10 mouse cellular contexts compared by ENCODE assay signal in the genomic region with DNA sequence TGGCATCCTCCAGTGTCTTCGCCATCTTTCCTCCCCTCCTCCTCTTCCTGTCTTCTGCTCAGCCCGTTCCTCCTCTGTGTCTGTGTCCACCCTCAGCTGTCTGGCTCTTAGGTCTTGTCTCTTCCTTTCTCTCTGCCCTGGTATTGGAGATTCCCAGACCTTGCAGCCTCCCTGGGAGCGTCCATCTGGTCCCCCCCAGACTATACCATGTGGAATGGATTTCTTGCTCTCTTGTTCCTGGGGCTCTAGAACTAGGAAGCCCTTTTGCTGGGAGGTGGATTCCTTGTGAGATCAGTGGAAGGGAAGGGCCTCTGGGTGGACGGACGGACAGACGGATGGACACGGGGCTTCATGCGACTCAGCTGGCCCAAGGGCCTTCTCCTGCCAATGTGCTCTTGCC. TPM values are rescaled to one million over a fixed set of nuclear protein-coding genes. Genes with fewer than 3 reads are reported as not detected.
DNase-seq lines count a peak whose midpoint lies in the region; ATAC-seq lines count a peak whose summit lies in the region.
"Had no signal": no experiment of that assay in that cellular context is flagged by ENCODE, and none has a peak within 500 bp of the region (broad histone marks: within the 10 kb centered on the region; RNA-seq: fewer than 3 reads in every experiment).

No protein-coding gene starts in this region.

- no peak overlapping the region for H3K4me3 ChIP-seq in kidney, embryonic 15.5 days (replicated peaks)
- no peak overlapping the region for H3K4me3 ChIP-seq in embryonic facial prominence, embryonic 12.5 days
- H3K4me3 ChIP-seq in hindbrain, embryonic 14.5 days (replicated peaks; ENCODE audit: low read length) = peak overlapping the region; percentile 95; the same call in 1 of the 2 replicates
- H3K4me3 ChIP-seq in midbrain, embryonic 16.5 days (ENCODE audit: low read depth, low read length) = no peak overlapping the region
- H3K4me3 ChIP-seq: heart, adult 2 months had no signal

- WGBS in kidney, embryonic 15.5 days = 73% methylated on average over 8 of the region's 8 CpGs
- WGBS in embryonic facial prominence, embryonic 12.5 days = 88% methylated on average over 8 of the region's 8 CpGs
- 77% methylated on average over 8 of the region's 8 CpGs for WGBS in hindbrain, embryonic 14.5 days
- 86% methylated on average over 8 of the region's 8 CpGs for WGBS in midbrain, embryonic 16.5 days

- no peak overlapping the region for H3K27ac ChIP-seq in kidney, embryonic 15.5 days
- H3K27ac ChIP-seq in embryonic facial prominence, embryonic 12.5 days = no peak overlapping the region
- H3K27ac ChIP-seq in hindbrain, embryonic 14.5 days = no peak overlapping the region
- H3K27ac ChIP-seq in midbrain, embryonic 16.5 days (ENCODE audit: low read length) = no peak overlapping the region
- H3K27ac ChIP-seq: heart, adult 2 months had no signal

- no peaks in the 10 kb centered on the region for H3K27me3 ChIP-seq in kidney, embryonic 15.5 days
- H3K27me3 ChIP-seq in embryonic facial prominence, embryonic 12.5 days = no peaks in the 10 kb centered on the region
- H3K27me3 ChIP-seq in hindbrain, embryonic 14.5 days (ENCODE audit: control insufficient read depth, insufficient read depth, low read length) = no peaks in the 10 kb centered on the region
- no peaks in the 10 kb centered on the region for H3K27me3 ChIP-seq in midbrain, embryonic 16.5 days (ENCODE audit: control insufficient read depth, insufficient read depth, low read depth, low read length)

- H3K36me3 ChIP-seq in kidney, embryonic 15.5 days = peaks cover 60% of the 10 kb centered on the region
- peaks cover 49% of the 10 kb centered on the region for H3K36me3 ChIP-seq in embryonic facial prominence, embryonic 12.5 days
- peaks cover 57% of the 10 kb centered on the region for H3K36me3 ChIP-seq in hindbrain, embryonic 14.5 days (replicated peaks; ENCODE audit: control insufficient read depth, insufficient read depth)
- peaks cover 22% of the 10 kb centered on the region for H3K36me3 ChIP-seq in midbrain, embryonic 16.5 days (ENCODE audit: control insufficient read depth, insufficient read depth, low read length)

- no peak for ATAC-seq in kidney, embryonic 15.5 days (replicated peaks; ENCODE audit: low FRiP score)
- ATAC-seq in embryonic facial prominence, embryonic 12.5 days (ENCODE audit: insufficient number of reproducible peaks, insufficient read depth, low FRiP score, low TSS enrichment) = no peak
- no peak for ATAC-seq in hindbrain, embryonic 14.5 days (ENCODE audit: low FRiP score)
- ATAC-seq in midbrain, embryonic 16.5 days = no peak
- ATAC-seq in monocyte, adult 5-6 weeks (replicated peaks; ENCODE audit: insufficient number of reproducible peaks, low FRiP score, low TSS enrichment, poor library complexity, severe bottlenecking) = no peak

- peaks cover 75% of the 10 kb centered on the region for H3K4me1 ChIP-seq in kidney, embryonic 15.5 days
- peaks cover 57% of the 10 kb centered on the region for H3K4me1 ChIP-seq in embryonic facial prominence, embryonic 12.5 days
- peaks cover 43% of the 10 kb centered on the region for H3K4me1 ChIP-seq in hindbrain, embryonic 14.5 days (replicated peaks; ENCODE audit: control insufficient read depth, insufficient read depth, low read length)
- H3K4me1 ChIP-seq in midbrain, embryonic 16.5 days (ENCODE audit: control insufficient read depth, insufficient read depth, low read length) = peaks cover 38% of the 10 kb centered on the region

- peak overlapping the region; percentile 98; the same call in 1 of the 2 replicates for H3K4me2 ChIP-seq in kidney, embryonic 15.5 days
- H3K4me2 ChIP-seq in embryonic facial prominence, embryonic 12.5 days (replicated peaks) = peak overlapping the region; percentile 98
- H3K4me2 ChIP-seq in hindbrain, embryonic 14.5 days (replicated peaks) = peak overlapping the region; percentile 100
- H3K4me2 ChIP-seq in midbrain, embryonic 16.5 days (ENCODE audit: low read length) = peak overlapping the region; percentile 97

- no peak for DNase-seq in kidney, adult 9 months
- DNase-seq in hindbrain, embryonic 14.5 days (ENCODE audit: low spot score) = no peak
- DNase-seq in adrenal gland, postnatal 10 days = no peak
- DNase-seq: cerebellum, adult 18-20 months; heart, adult 2 months had no signal

- no peaks in the 10 kb centered on the region for H3K9me3 ChIP-seq in kidney, embryonic 15.5 days (replicated peaks)
- H3K9me3 ChIP-seq in embryonic facial prominence, embryonic 12.5 days = no peaks in the 10 kb centered on the region
- no peaks in the 10 kb centered on the region for H3K9me3 ChIP-seq in hindbrain, embryonic 14.5 days (ENCODE audit: control insufficient read depth, low read length)
- H3K9me3 ChIP-seq in midbrain, embryonic 16.5 days (replicated peaks; ENCODE audit: control insufficient read depth, low read length, poor library complexity, severe bottlenecking) = no peaks in the 10 kb centered on the region

- no peak overlapping the region for H3K9ac ChIP-seq in kidney, embryonic 15.5 days
- H3K9ac ChIP-seq in embryonic facial prominence, embryonic 12.5 days = peak overlapping the region; percentile 31; the same call in 1 of the 2 replicates
- H3K9ac ChIP-seq in hindbrain, embryonic 14.5 days = peak overlapping the region; percentile 99; the same call in 1 of the 2 replicates
- no peak overlapping the region; the same call in 1 of the 2 replicates for H3K9ac ChIP-seq in midbrain, embryonic 16.5 days (ENCODE audit: low read depth, low read length)

RNA-seq across cellular contexts. Expression of gene Ppp1r9b, which starts 5.3 kb away (rescaled TPM):
- polyA plus RNA-seq in kidney, embryonic 15.5 days (2015; fragmentation: Nextera tagmentation; extraction: Ambion mirVana) = 10.0 and 10.6 TPM in 2 replicates
- 14.4 TPM in 2 replicates for polyA plus RNA-seq in embryonic facial prominence, embryonic 12.5 days (2016; fragmentation: Nextera tagmentation; extraction: Ambion mirVana)
- 27.1 and 27.5 TPM in 2 replicates for polyA plus RNA-seq in hindbrain, embryonic 14.5 days (2014; fragmentation: Nextera tagmentation; extraction: Ambion mirVana)
- 18.4 and 19.4 TPM in 2 replicates for polyA plus RNA-seq in midbrain, embryonic 16.5 days (2015; fragmentation: Nextera tagmentation; extraction: Ambion mirVana)
- total RNA-seq in adrenal gland, postnatal 10 days (2021) = 10 to 100 TPM; 83.3 to 96.2 TPM
- 127 to 216 TPM (median 141 TPM) in 3 replicates for total RNA-seq in monocyte, adult 5-6 weeks (2017)

RNA-seq across cellular contexts. Expression of gene Samd14, which starts 13.6 kb away (rescaled TPM):
- 16.9 and 21.2 TPM in 2 replicates for polyA plus RNA-seq in kidney, embryonic 15.5 days (2015; fragmentation: Nextera tagmentation; extraction: Ambion mirVana)
- polyA plus RNA-seq in embryonic facial prominence, embryonic 12.5 days (2016; fragmentation: Nextera tagmentation; extraction: Ambion mirVana) = 50.3 and 50.9 TPM in 2 replicates
- 130 and 135 TPM in 2 replicates for polyA plus RNA-seq in hindbrain, embryonic 14.5 days (2014; fragmentation: Nextera tagmentation; extraction: Ambion mirVana)
- polyA plus RNA-seq in midbrain, embryonic 16.5 days (2015; fragmentation: Nextera tagmentation; extraction: Ambion mirVana) = 164 and 171 TPM in 2 replicates
- 10 to 100 TPM in 1 of 2 experiments, 1 to 10 TPM in 1; 7.3 to 11.0 TPM for total RNA-seq in adrenal gland, postnatal 10 days (2021)
- total RNA-seq in monocyte, adult 5-6 weeks (2017) = 0.38 to 1.5 TPM in 2 of 3 replicates, not detected in the other

RNA-seq across cellular contexts. Expression of gene Sgca, which starts 20.0 kb away (rescaled TPM):
- 1.2 and 1.7 TPM in 2 replicates for polyA plus RNA-seq in kidney, embryonic 15.5 days (2015; fragmentation: Nextera tagmentation; extraction: Ambion mirVana)
- 1.5 and 1.8 TPM in 2 replicates for polyA plus RNA-seq in embryonic facial prominence, embryonic 12.5 days (2016; fragmentation: Nextera tagmentation; extraction: Ambion mirVana)
- 0.17 TPM in 1 of 2 replicates, not detected in the other for polyA plus RNA-seq in hindbrain, embryonic 14.5 days (2014; fragmentation: Nextera tagmentation; extraction: Ambion mirVana)
- polyA plus RNA-seq in midbrain, embryonic 16.5 days (2015; fragmentation: Nextera tagmentation; extraction: Ambion mirVana) = 0.20 TPM in 1 of 2 replicates, not detected in the other
- total RNA-seq in adrenal gland, postnatal 10 days (2021) = 10 to 100 TPM in 1 of 2 experiments, 1 to 10 TPM in 1; 4.5 to 16.8 TPM
- not detected in 3 replicates for total RNA-seq in monocyte, adult 5-6 weeks (2017)

RNA-seq across cellular contexts. Expression of gene Hils1, which starts 28.7 kb away (rescaled TPM):
- polyA plus RNA-seq in kidney, embryonic 15.5 days (2015; fragmentation: Nextera tagmentation; extraction: Ambion mirVana) = not detected in 2 replicates
- not detected in 2 replicates for polyA plus RNA-seq in embryonic facial prominence, embryonic 12.5 days (2016; fragmentation: Nextera tagmentation; extraction: Ambion mirVana)
- polyA plus RNA-seq in hindbrain, embryonic 14.5 days (2014; fragmentation: Nextera tagmentation; extraction: Ambion mirVana) = not detected in 2 replicates
- not detected in 2 replicates for polyA plus RNA-seq in midbrain, embryonic 16.5 days (2015; fragmentation: Nextera tagmentation; extraction: Ambion mirVana)
- total RNA-seq in adrenal gland, postnatal 10 days (2021) = not detected
- total RNA-seq in monocyte, adult 5-6 weeks (2017) = 2.5 TPM in 1 of 3 replicates, not detected in the others
- total RNA-seq: heart, adult 2 months; layer of hippocampus, adult 18-20 months had no signal

RNA-seq across cellular contexts. Expression of gene Pdk2, which starts 45.1 kb away (rescaled TPM):
- polyA plus RNA-seq in kidney, embryonic 15.5 days (2015; fragmentation: Nextera tagmentation; extraction: Ambion mirVana) = 49.4 and 56.2 TPM in 2 replicates
- 27.5 and 30.4 TPM in 2 replicates for polyA plus RNA-seq in embryonic facial prominence, embryonic 12.5 days (2016; fragmentation: Nextera tagmentation; extraction: Ambion mirVana)
- polyA plus RNA-seq in hindbrain, embryonic 14.5 days (2014; fragmentation: Nextera tagmentation; extraction: Ambion mirVana) = 22.7 and 25.2 TPM in 2 replicates
- 24.1 and 27.5 TPM in 2 replicates for polyA plus RNA-seq in midbrain, embryonic 16.5 days (2015; fragmentation: Nextera tagmentation; extraction: Ambion mirVana)
- total RNA-seq in adrenal gland, postnatal 10 days (2021) = 100 to 1,000 TPM; 144 to 199 TPM
- total RNA-seq in monocyte, adult 5-6 weeks (2017) = 2.8 to 14.5 TPM (median 4.8 TPM) in 3 replicates

Comparison
In these comparisons a context has a peak if more than half of its experiments do, and no peak if none do; other contexts are left out.
1. H3K9ac ChIP-seq: peak in embryonic facial prominence, embryonic 12.5 days (single experiment) and hindbrain, embryonic 14.5 days (single experiment); none in kidney, embryonic 15.5 days (single experiment) and midbrain, embryonic 16.5 days (single experiment).
2. Peak in every context shown above with its lines, with median percentiles within 50 percentile points of each other: H3K4me2 ChIP-seq.